Mouse (Mus musculus) cerebellum, adult 2 months (tissue): Measurements from ENCODE around the gene Suco. TPM values are rescaled to one million over a fixed set of nuclear protein-coding genes. Genes with fewer than 3 reads are reported as not detected.

ENCODE experiments used
- DNase-seq, 2 experiments: peaks; one replicate each; pipeline ENCODE4 v3.0.0; 2021
- H3K27ac ChIP-seq: fragments of 200-500 bp; 2 replicates; pipeline ENCODE4 v1.5.1; 2012; ENCODE audit warnings: low read length, control low read depth, inconsistent platforms; ENCODE audit not compliant: insufficient read depth
- H3K27me3 ChIP-seq: fragments of 200-500 bp; 2 replicates; pipeline ENCODE4 v1.6.1; 2012; ENCODE audit warnings: inconsistent platforms, mild to moderate bottlenecking, low read length, moderate library complexity; ENCODE audit not compliant: control insufficient read depth, insufficient read depth
- H3K4me1 ChIP-seq: fragments of 200-500 bp; 2 replicates; pipeline ENCODE4 v1.6.1; 2011; ENCODE audit warnings: low read length; ENCODE audit not compliant: control insufficient read depth, insufficient read depth
- H3K4me3 ChIP-seq: fragments of 200-500 bp; replicated peaks from 2 replicates; pipeline ENCODE3; 2011; ENCODE audit warnings: mild to moderate bottlenecking, low read depth, low read length, control low read depth; ENCODE audit not compliant: insufficient read depth
- CTCF ChIP-seq: fragments of 200-500 bp; IDR thresholded peaks from 2 replicates; pipeline ENCODE4 v1.5.1; 2011; ENCODE audit warnings: low read depth, mild to moderate bottlenecking, control low read depth, low read length, moderate library complexity, borderline replicate concordance; ENCODE audit not compliant: insufficient read depth
- POLR2A ChIP-seq: fragments of 200-500 bp; IDR thresholded peaks from 2 replicates; pipeline ENCODE4 v1.6.1; 2011; ENCODE audit warnings: low read length, control low read depth, borderline replicate concordance; ENCODE audit not compliant: insufficient read depth
- WGBS: fragments of 180-500 bp; shearing (Covaris S2); methylation state at CpG from one replicate; pipeline ENCODE4 v1.1.7; 2018; 5-methylcytosine and 5-hydroxymethylcytosine counted together
- polyA plus RNA-seq: library from polyadenylated mRNA; depleted of rRNA; stranded (reverse); fragments of >200 nt; gene quantifications from 2 replicates; pipeline ENCODE4 v1.2.3, GENCODE M21; 2012

Gene Suco
- polyA plus RNA-seq, 1 experiment, result 15.1 TPM

DNA sequence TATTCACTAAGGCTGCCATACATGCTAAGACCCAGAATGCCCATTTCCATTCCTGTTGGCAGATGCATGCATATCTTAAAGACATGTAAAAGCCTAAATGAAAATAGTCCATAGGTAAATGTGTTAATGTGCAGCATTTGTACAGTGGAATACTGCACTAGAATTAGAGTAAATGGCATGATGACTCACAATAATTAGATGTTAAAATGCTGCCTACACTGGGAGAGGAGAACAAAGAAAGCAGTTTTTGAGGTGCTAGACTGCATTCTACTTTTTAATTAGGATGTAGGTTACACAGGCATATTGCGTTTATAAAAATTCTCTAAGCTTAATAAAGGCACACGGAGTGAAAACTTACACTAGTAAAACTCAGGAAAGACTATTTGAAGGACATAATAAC is 49.8 kb downstream of the Suco start:
- no peak for TF ChIP-seq CTCF
- TF ChIP-seq POLR2A, result no peak
- no peak for DNase-seq
- Histone ChIP-seq H3K27me3 (no peaks in the 10 kb centered on the region), H3K27ac (no peak overlapping the region), H3K4me1 (no peaks in the 10 kb centered on the region), H3K4me3 (no peak overlapping the region)
- WGBS, result 93% methylated on average over 2 of the region's 2 CpGs

DNA sequence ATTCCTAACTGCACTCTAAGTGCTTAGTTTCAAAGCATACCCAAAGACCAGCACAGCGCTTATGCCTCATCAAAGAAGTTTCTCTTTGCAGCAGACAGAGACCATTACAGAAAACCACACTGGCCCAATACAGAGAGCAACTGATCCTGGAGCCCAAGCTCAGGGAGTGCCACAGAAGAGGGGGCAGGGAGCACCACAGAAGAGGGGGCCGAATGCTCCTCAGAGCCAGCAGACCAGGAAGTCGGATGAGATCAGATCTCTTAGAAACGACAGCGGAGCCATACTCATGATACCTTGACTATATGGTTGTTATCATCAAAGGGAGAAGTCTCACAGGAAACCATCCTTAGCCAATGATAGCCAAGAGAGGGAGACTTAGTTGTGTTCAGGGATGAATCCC is 67.1 kb downstream of the Suco start:
- no peak for DNase-seq
- Histone ChIP-seq H3K27me3 (no peaks in the 10 kb centered on the region), H3K4me1 (no peaks in the 10 kb centered on the region), H3K27ac (no peak overlapping the region), H3K4me3 (no peak overlapping the region)
- no peak for TF ChIP-seq CTCF
- TF ChIP-seq POLR2A, result no peak
- 92% methylated on average over 5 of the region's 5 CpGs for WGBS

DNA sequence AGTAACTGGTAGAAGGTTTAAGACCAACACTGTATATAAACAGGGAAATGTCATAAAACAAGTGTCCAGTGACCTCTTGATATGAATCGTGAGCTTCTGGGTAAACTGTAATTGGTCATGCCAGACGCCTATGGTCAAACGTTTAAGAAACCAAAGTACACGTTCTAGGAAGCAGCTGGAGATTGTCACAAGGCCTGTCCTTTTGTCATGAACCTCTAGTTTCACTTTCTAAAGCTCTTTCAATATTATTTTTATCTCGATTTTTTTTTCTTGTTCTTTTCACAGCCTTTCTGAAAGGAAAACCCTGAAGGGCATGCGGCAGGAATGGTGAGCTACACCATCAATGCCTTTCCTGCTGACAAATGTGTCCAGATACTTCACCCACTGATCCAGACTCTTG is 67.5 kb downstream of the Suco start:
- Histone ChIP-seq H3K4me1 (no peaks in the 10 kb centered on the region), H3K4me3 (no peak overlapping the region), H3K27me3 (no peaks in the 10 kb centered on the region), H3K27ac (no peak overlapping the region)
- TF ChIP-seq POLR2A (no peak), CTCF (no peak)
- 75% methylated on average over 6 of the region's 6 CpGs for WGBS
- DNase-seq, result no peak

DNA sequence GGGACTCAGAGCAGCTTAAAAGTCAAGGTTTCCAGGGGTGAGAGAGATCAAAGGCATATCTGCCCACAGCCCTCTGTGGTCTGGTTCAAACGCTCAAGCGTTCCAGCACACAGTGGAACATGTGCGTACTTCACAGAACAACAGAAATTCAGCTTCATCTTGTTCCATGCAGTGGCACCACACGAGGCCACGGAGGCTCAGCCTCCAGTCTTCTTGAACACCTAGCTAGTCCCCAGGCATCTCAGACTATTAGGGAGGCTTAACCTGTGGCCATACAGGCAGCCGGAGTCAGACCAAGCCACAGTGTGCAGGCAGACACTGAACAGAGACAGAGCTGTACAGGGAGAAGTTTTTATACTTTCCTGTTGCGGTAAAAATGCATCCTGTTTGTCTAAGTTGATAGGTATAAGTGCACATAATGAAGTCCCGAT is 71.9 kb downstream of the Suco start:
- WGBS, result 91% methylated on average over 8 of the region's 8 CpGs
- TF ChIP-seq CTCF, result no peak
- TF ChIP-seq POLR2A, result no peak
- no peak for DNase-seq
- H3K4me1 ChIP-seq, result no peaks in the 10 kb centered on the region
- H3K4me3 ChIP-seq, result no peak overlapping the region
- H3K27ac ChIP-seq, result no peak overlapping the region
- no peaks in the 10 kb centered on the region for H3K27me3 ChIP-seq

DNA sequence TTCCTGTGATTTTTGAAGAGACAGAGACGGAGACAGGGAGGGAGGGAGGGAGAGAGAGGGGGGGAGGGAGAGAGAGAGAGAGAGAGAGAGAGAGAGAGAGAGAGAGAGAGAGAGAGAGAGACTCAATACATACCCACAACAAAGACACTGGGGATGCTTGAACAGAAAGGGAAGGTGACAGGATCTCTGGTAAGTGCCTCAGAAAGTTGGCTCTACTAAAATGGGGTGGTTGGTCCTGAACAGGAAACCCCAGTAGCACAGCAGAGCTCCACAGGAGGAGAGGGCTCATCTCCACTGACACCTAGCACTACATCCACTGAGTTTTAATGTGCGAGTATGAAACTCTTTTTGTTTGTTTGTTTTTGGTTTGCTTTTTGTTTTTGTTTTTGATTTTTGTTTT is 75.2 kb downstream of the Suco start:
- Histone ChIP-seq H3K27me3 (no peaks in the 10 kb centered on the region), H3K27ac (no peak overlapping the region), H3K4me1 (no peaks in the 10 kb centered on the region), H3K4me3 (no peak overlapping the region)
- DNase-seq, result no peak
- no peak for TF ChIP-seq POLR2A
- no peak for TF ChIP-seq CTCF
- WGBS, result 78% methylated on average over 2 of the region's 2 CpGs

DNA sequence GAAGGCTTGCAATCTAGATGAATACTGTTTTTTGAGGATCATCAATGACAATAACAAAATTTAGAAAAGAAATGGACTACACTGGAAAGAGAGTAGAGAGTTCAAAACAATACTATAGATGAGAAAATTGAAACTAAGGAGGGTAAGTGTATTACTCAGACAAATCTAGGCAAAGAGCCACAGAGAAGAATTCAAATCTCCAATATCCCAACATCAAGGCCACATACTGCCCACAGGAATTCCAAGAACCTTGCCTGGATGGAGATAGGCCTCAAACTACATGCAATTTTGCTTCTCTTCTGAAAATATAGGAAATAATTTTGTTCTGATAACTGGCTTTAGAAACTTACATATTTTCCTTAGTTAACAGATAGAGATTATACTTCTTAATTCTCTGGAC is 76.2 kb downstream of the Suco start:
- H3K4me1 ChIP-seq, result no peaks in the 10 kb centered on the region
- TF ChIP-seq POLR2A (no peak), CTCF (no peak)
- no peak for DNase-seq
- no peaks in the 10 kb centered on the region for H3K27me3 ChIP-seq
- H3K4me3 ChIP-seq, result no peak overlapping the region
- H3K27ac ChIP-seq, result no peak overlapping the region

DNA sequence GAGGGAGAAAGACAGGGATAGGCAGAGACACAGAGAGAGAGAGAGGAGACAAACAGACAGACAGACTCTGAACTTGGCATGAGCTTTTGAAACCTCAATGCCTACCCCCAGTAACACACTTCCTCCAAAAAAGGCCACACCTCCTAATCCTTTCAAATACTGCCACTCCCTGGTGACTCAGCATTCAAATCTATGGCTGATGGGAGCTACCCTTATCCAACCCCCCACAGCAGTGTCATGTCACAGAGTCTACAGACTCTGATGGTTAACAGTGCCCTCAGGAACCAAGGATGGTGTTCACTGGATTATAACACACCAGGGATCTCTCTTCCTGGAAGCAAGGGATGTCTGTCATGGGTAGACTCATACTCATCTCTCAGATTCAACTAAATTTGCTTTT is 76.7 kb downstream of the Suco start:
- DNase-seq, result no peak
- no peak overlapping the region for H3K4me3 ChIP-seq
- no peaks in the 10 kb centered on the region for H3K4me1 ChIP-seq
- no peak overlapping the region for H3K27ac ChIP-seq
- TF ChIP-seq POLR2A (no peak), CTCF (no peak)
- H3K27me3 ChIP-seq, result no peaks in the 10 kb centered on the region

DNA sequence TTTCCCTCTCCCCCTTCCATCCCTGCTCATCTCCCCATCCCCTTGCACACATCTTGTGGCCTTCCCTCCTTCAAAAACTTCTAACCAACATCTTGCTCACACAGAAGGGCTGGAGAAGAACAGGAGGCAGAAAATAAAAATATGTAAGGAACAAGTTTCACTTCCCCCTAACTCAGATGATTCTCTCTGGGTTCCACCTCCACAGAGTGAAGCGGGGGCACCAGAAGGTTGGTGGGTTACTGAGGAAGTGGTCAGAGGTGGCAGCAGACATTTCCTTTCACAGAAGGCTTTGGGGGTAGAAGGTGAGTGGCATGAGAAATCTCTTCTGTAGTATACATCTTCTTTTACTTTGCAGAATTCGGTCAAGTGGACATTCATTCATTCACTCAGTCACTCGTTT is 77.6 kb downstream of the Suco start:
- TF ChIP-seq POLR2A (no peak), CTCF (no peak)
- 91% methylated on average over 3 of the region's 3 CpGs for WGBS
- Histone ChIP-seq H3K4me3 (no peak overlapping the region), H3K4me1 (no peaks in the 10 kb centered on the region), H3K27ac (no peak overlapping the region), H3K27me3 (no peaks in the 10 kb centered on the region)
- DNase-seq, result no peak

DNA sequence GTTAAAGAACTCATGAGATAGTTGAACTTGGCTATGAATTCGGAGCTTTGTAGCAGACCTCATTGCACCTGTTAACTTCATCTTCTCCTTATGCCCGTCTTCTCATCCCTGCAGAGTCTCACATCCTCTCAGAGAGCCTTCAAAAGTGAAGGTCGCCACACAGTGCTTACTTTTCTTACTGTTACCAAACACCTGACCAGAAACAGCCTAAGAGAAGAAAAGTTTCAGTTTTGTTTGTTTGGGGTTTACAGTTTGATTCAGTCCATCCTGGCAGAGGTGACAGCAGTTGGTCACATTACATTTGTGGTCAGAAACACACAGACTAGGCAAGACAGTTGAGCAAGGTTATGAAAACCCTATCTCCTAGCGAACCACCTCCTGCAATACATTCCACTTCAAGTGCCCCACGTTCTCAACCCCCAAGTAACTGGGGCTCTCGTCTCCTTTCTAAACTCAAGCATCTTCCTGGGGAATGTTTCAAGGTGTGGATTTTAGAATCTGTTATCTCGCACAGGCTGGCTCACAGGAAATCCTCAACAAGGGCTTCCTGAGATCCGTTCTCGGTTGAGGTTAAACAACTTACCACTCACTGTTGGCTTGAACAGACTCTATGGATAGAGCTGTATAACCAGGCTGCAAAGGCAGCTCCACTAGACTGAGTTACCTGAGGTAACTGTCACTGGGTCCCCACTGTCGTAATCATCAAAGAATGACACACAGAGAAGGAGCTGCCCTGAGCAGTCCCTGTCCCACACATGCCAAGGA is 81.9 kb downstream of the Suco start:
- TF ChIP-seq POLR2A, result no peak
- no peak for TF ChIP-seq CTCF
- Histone ChIP-seq H3K27me3 (no peaks in the 10 kb centered on the region), H3K27ac (no peak overlapping the region), H3K4me1 (no peaks in the 10 kb centered on the region), H3K4me3 (no peak overlapping the region)
- no peak for DNase-seq
- 88% methylated on average over 10 of the region's 10 CpGs for WGBS
